Mouse (Mus musculus): ENCODE results near the gene Gdf5. TPM values are rescaled to one million over a fixed set of nuclear protein-coding genes. Genes with fewer than 3 reads are reported as not detected.
A peak's percentile ranks its signal among the peaks of the same experiment; 100 is the strongest.

The Gdf5 gene
- total and polyA plus RNA-seq, 3 experiments, result not detected

GRCm38 (mm10) chr2:155979328-155979991 lies 34.3 kb upstream of the Gdf5 start (continued):
- no peak for TF ChIP-seq ZNF384 (IDR thresholded peaks at IDR 0.05; ENCODE audit: low read depth, low read length)
- TF ChIP-seq USF1 (IDR thresholded peaks at IDR 0.05; ENCODE audit: low read depth, low read length), result no peak
- peak; percentile 87 for TF ChIP-seq MXI1 (IDR thresholded peaks at IDR 0.05; ENCODE audit: low read depth, low read length)
- TF ChIP-seq NELFE (IDR thresholded peaks at IDR 0.05; ENCODE audit: low read depth, low read length), result peak; percentile 81
- TF ChIP-seq KAT2A (IDR thresholded peaks at IDR 0.05; ENCODE audit: insufficient replicate concordance, low read length), result peak; percentile 63; the same call in 1 of the 2 replicates
- peak; percentile 76; the same call in 1 of the 2 replicates for TF ChIP-seq MEF2A (IDR thresholded peaks at IDR 0.05; ENCODE audit: borderline replicate concordance, low read depth, low read length)
- TF ChIP-seq ETS1 (conservative IDR thresholded peaks at IDR 0.05; ENCODE audit: low read depth, low read length), result peak; percentile 59

DNA sequence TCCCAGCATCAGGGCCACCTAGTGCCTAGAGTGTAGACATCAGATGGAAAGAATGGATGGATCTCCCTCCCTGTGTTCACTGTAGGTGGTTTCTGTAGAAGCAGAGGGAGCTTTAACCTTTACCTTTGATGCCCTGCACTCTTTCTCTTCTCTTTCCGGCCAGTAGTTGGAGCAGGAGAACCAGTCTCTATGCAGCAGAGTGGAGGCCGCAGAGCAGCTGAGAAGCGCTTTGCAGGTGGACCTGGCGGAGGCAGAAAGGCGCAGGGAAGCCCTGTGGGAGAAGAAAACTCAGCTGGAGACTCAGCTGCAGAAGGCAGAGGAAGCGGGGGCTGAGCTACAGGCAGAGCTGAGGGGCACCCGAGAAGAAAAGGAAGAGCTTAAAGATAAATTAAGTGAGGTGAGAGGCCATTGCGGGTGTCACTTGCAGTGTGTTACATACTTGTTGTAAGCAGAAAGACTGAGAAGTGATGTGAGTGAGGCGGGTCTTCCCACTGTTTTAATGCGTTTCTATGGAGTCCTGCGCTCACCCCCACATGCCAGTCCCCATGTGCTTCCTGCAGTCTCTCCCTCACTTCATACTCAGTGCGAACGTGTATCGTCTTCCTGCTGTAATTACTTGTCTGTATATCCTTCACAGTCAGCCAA lies 29.0 kb upstream of the Gdf5 start:
- H3K79me2 ChIP-seq (replicated peaks; ENCODE audit: control insufficient read depth, extremely low read depth, insufficient read depth, poor library complexity, severe bottlenecking), result no peaks in the 10 kb centered on the region
- no peaks in the 10 kb centered on the region for H3K27me3 ChIP-seq (replicated peaks)
- TF ChIP-seq TBP (conservative IDR thresholded peaks at IDR 0.05; ENCODE audit: low read depth, low read length) (no peak), CTCF (conservative IDR thresholded peaks at IDR 0.05 in 1 of 2, IDR thresholded peaks at IDR 0.05 in 1 of 2; ENCODE audit: low read depth in 2 of 2, low read length in 2 of 2) (peak in 1 of 2 experiments; percentile 34; a peak in 1 of 4 replicates)
- peaks cover 56 to 73% of the 10 kb centered on the region in 2 experiments for H3K36me3 ChIP-seq (replicated peaks in 1 of 2; ENCODE audit: control insufficient read depth in 1 of 2, insufficient read depth in 1 of 2, low read length in 1 of 2)
- dilution Hi-C loops (cut with MboI; ENCODE audit: extremely low pct_ligation_motif_present, extremely low pct_unique_long_range_greater_than_20kb, low sequenced_read_pairs), result no loop called here
- H3K4me1 ChIP-seq (ENCODE audit: control insufficient read depth in 1 of 2, insufficient read depth in 2 of 2), result peaks cover 0 to 43% of the 10 kb centered on the region in 2 experiments; a peak in 2 of 4 replicates
- no peak for DNase-seq (ENCODE audit: extremely low read depth)
- H3K9ac ChIP-seq (ENCODE audit: insufficient read depth, low read depth), result no peak overlapping the region
- in situ Hi-C loops (cut with MboI; ENCODE audit: low pct_ligation_motif_present, low pct_unique_long_range_greater_than_20kb, low sequenced_read_pairs), result no loop called here
- no peaks in the 10 kb centered on the region for H3K9me3 ChIP-seq (replicated peaks; ENCODE audit: low read length)
- H3K27ac ChIP-seq (ENCODE audit: insufficient read depth, low read depth), result no peak overlapping the region
- H3K4me2 ChIP-seq (ENCODE audit: insufficient read depth, low read depth, poor library complexity, severe bottlenecking), result no peak overlapping the region
- H3K4me3 ChIP-seq (replicated peaks in 1 of 3; ENCODE audit: low read depth in 2 of 3, low read length in 2 of 3, poor library complexity in 1 of 3), result no peak overlapping the region

- no peaks in the 10 kb centered on the region for H3K27me3 ChIP-seq (replicated peaks)
- in situ Hi-C loops (cut with MboI; ENCODE audit: low pct_ligation_motif_present, low pct_unique_long_range_greater_than_20kb, low sequenced_read_pairs) (no loop called here), dilution Hi-C loops (cut with MboI; ENCODE audit: extremely low pct_ligation_motif_present, extremely low pct_unique_long_range_greater_than_20kb, low sequenced_read_pairs) (no loop called here)
- H3K79me2 ChIP-seq (replicated peaks; ENCODE audit: control insufficient read depth, extremely low read depth, insufficient read depth, poor library complexity, severe bottlenecking), result no peaks in the 10 kb centered on the region
- no peak overlapping the region for H3K4me2 ChIP-seq (ENCODE audit: insufficient read depth, low read depth, poor library complexity, severe bottlenecking)
- H3K36me3 ChIP-seq (replicated peaks in 1 of 2; ENCODE audit: control insufficient read depth in 1 of 2, insufficient read depth in 1 of 2, low read length in 1 of 2), result peaks cover 64 to 82% of the 10 kb centered on the region in 2 experiments
- H3K27ac ChIP-seq (ENCODE audit: insufficient read depth, low read depth), result no peak overlapping the region
- no peak overlapping the region for H3K4me3 ChIP-seq (replicated peaks in 1 of 3; ENCODE audit: low read depth in 2 of 3, low read length in 2 of 3, poor library complexity in 1 of 3)
- TF ChIP-seq MEF2A (IDR thresholded peaks at IDR 0.05; ENCODE audit: borderline replicate concordance, low read depth, low read length) (no peak), POLR2AphosphoS2 (IDR thresholded peaks at IDR 0.05; ENCODE audit: low read depth, low read length) (no peak), JUND (conservative IDR thresholded peaks at IDR 0.05; ENCODE audit: low read depth, low read length) (no peak), MAFK (IDR thresholded peaks at IDR 0.05; ENCODE audit: insufficient replicate concordance, low read length) (no peak), GABPA (IDR thresholded peaks at IDR 0.05; ENCODE audit: insufficient replicate concordance, low read depth, low read length) (no peak), E2F4 (IDR thresholded peaks at IDR 0.05; ENCODE audit: insufficient replicate concordance, low read depth, low read length) (no peak), NELFE (IDR thresholded peaks at IDR 0.05; ENCODE audit: low read depth, low read length) (no peak), CHD2 (IDR thresholded peaks at IDR 0.05; ENCODE audit: low read length) (no peak), PAX5 (IDR thresholded peaks at IDR 0.05; ENCODE audit: low read length) (no peak), ETS1 (conservative IDR thresholded peaks at IDR 0.05; ENCODE audit: low read depth, low read length) (no peak), ELF1 (IDR thresholded peaks at IDR 0.05; ENCODE audit: low read depth, low read length) (no peak), MAZ (IDR thresholded peaks at IDR 0.05; ENCODE audit: low read depth, low read length) (no peak), ZNF384 (IDR thresholded peaks at IDR 0.05; ENCODE audit: low read depth, low read length) (no peak), KAT2A (IDR thresholded peaks at IDR 0.05; ENCODE audit: insufficient replicate concordance, low read length) (no peak), TCF12 (IDR thresholded peaks at IDR 0.05; ENCODE audit: low read depth, low read length) (no peak), TBP (conservative IDR thresholded peaks at IDR 0.05; ENCODE audit: low read depth, low read length) (no peak)
- no peak overlapping the region for H3K9ac ChIP-seq (ENCODE audit: insufficient read depth, low read depth)
- DNase-seq (ENCODE audit: extremely low read depth), result no peak
- H3K9me3 ChIP-seq (replicated peaks; ENCODE audit: low read length), result no peaks in the 10 kb centered on the region
- H3K4me1 ChIP-seq (ENCODE audit: control insufficient read depth in 1 of 2, insufficient read depth in 2 of 2), result peaks cover 0 to 38% of the 10 kb centered on the region in 2 experiments; a peak in 2 of 4 replicates
These were observed 28.2 kb upstream of the Gdf5 start for GRCm38 (mm10) chr2:155973348-155973747.

Measured in CH12.LX (cell line).